Mouse (Mus musculus) left cerebral cortex, adult 9 months (tissue): ENCODE data around the gene Lrp5.

ENCODE experiments used
- DNase-seq, 2 experiments: peaks; one replicate each; pipeline ENCODE4 v3.0.0; 2022; ENCODE audit warnings: low spot score in 2 of 2

The Lrp5 gene

GRCm38 (mm10) chr19:3556169-3556827, 130.1 kb downstream of the Lrp5 start:
- no peak for DNase-seq

DNA sequence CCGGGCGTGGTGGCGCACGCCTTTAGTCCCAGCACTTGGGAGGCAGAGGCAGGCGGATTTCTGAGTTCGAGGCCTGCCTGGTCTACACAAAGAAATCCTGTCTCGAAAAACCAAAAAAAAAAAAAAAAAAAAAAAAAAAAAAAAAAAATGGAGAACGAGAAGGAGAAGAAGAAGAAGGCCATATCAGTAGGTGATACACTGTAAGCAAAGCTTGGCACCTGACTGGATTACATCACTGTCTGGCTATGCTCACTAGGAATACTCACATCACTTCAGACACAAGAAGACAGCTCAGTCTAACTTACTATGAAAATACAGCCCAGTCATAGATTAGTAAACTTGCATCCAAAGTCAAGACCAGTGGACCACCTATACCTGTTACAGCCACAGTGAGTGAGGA, 131.6 kb downstream of the Lrp5 start:
- no peak for DNase-seq

DNA sequence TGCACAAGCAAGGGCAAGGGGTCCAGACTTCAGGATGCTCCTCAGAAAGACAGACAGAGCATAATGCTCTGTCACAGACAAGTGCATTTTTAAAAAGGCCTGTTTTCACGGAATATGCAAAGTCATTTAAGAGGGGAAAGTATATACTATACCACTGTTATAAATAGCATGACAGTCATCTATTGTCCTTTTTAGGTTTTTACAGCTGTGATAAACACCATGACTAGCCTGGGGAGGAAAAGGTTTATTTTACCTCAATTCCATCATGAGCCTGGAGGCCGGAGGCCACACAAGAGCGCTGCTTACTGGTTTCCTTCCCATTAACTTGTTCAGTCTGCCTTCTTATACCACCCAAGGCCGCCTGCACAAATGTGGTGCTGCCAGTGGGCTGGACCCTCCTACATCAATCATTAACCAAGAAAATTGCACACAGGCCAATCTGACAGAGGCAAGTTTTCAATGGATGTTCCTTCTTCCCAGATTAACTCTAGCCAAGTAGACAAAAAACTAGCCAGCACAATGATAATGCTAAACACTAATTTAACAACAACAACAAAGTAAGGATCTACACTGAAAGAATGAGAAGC, 134.7 kb downstream of the Lrp5 start:
- DNase-seq, result no peak

DNA sequence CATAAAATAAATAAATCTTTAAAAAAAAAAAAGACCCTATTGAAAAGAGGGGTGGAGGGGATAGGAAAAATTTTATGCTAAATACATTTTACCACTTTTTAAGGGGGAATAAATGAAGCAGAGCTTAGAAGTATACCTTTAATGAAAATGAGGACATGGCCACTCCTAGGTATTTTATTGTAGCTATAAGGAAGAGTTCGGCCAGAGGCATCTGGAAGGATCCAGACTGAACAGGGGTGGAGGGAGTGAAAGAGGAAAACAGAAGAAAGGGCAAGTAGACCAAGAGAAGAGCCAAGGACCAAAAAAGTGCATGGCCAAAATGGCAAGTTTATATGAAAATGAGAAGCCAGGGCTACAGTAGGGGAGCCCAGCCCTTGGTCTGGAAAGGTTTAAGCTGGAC, 136.3 kb downstream of the Lrp5 start:
- DNase-seq, result no peak

GRCm38 (mm10) chr19:3549263-3549662, 137.1 kb downstream of the Lrp5 start:
- no peak for DNase-seq

DNA sequence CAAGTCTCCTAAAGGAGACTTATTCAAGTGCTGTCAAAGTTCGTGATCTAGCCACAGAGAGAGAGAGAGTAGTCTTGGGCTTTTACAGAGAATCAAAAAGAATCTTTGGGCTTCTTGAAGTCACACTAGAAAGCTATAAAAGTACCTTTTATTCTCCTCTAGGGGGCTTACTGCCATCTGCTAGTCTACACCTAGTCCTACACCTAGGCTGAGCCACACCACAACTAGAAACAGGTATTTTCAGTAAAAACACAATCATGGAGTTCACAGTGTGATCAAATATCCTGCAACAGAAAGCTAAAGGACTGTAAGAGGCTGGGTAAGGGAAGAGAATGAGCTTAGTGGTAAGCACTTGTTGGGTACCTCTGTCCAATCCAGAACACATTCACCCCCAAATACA, 138.1 kb downstream of the Lrp5 start:
- no peak for DNase-seq

DNA sequence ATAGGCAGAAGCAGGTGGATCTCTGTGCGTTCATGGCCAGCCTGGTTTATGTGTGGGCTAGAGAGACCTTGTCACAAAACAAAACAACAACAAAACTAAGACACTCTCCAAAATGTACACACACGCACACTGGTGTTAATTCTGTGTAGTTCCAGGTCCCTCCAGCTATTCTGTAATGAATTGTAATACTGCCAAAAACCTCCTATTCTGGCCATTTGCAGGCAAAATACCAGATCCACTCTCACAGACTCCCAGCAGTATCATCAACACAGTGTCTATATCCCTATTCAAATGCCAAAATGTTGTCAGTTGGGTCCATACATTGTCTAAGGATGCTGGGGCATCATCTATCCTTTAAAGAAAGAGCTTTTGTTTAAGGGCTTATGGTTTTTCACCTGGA, 141.4 kb downstream of the Lrp5 start:
- DNase-seq, result no peak

- DNase-seq, result no peak
Observed at GRCm38 (mm10) chr19:3542591-3542990, 143.8 kb downstream of the Lrp5 start.

DNA sequence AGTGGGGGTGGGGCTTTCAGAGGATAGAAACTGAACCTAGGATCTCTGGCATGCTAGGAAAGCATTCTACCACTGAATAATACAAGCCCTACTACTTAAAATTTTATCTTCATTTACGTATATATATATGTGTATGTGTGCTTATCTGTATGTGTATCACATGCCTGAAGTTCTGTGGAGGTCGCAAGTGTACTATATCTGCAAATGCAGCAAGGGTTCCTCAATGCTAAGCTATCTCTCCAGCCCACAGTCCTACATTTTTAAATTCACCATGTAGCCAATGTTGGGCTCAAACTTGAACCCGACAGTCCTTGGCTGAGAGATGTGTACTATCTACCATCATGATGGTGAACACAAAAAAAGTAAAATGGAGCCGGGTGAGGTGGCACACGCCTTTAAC, 145.4 kb downstream of the Lrp5 start:
- no peak for DNase-seq

- no peak for DNase-seq
Observed at GRCm38 (mm10) chr19:3540254-3540653, 146.1 kb downstream of the Lrp5 start.

DNA sequence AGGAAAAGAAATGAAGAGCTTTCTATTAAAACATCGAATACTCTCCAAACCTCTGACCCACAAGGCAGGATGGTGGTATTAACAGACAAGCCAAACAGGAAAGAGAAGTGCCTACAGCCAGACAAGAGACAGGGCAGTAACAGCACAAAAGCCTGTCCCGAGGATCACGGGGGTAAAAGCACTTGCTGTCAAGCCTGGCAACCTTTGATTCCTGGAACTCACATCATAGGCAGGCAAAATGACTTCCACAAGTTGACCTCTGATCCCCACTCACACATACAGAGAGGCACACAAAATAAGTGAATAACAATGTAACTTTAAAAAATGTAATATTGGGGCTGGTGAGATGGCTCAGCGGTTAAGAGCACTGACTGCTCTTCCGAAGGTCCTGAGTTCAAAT, 146.9 kb downstream of the Lrp5 start:
- no peak for DNase-seq

DNA sequence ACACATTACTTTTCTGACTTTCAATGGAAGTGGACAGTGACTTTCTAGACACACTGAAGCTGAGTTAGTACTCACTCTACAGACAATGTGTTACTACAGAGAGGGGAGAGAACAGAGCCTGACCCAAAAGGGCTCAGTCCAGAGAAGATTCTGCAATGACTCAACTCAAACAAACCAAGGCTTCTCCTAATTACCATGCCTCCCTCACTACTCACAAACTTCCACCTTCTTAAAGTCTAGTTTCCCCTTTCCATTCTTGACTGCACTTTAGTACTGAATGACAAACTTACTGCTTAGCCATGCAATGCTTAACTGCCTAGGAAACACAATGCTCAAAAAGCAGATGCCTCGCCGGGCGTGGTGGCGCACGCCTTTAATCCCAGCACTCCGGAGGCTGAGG, 148.7 kb downstream of the Lrp5 start:
- DNase-seq, result no peak

DNA sequence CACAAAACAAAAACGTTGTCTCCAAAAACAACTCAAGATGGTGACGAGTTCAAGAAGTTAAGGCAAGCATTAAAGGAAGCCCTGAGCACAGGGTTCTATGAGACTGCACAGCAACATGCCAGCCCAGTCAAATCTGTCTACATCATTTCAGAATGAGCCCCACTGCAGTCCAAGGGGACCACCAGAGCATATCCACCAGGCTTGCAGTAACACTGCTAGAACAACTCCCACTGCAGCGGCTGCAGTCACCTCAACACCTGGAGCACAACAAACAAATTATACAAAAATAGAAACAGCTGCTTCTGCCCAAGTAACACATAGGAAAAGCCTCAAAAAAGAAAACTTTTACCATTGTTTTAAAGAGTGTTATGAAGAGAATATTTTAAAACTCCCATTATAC, 151.4 kb downstream of the Lrp5 start:
- no peak for DNase-seq
